Mouse (Mus musculus) cerebellum, adult (tissue): Measurements from ENCODE around the gene Tmem63c.

Experiments used
- ATAC-seq: cut with Nextera tagmentation; 2 replicates; pipeline ENCODE4 v1.9.2; 2017; ENCODE audit warnings: mild to moderate bottlenecking, moderate library complexity, mixed read lengths; ENCODE audit not compliant: insufficient number of reproducible peaks, low FRiP score, low TSS enrichment

Tmem63c gene

DNA sequence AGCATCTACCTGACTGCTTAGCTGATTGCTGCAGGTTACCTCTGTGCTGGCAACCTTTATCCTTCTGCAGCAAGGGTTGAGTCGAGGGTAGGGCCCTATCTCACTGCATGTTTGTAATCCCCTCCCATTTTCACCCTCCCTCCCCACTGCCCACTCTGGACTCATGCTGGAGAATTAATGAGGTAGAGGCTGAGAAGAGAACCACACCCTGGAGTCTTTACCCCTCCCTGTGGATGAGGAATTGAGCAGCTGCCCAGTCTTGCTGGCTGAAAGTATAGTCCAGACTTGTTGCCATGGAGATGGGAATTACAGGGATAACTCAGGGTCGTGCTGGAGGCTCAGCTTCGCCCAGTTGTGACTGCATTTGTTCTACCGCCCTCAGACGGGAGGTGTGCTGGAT is 23.6 kb downstream of the Tmem63c start:
- ATAC-seq: no peak

DNA sequence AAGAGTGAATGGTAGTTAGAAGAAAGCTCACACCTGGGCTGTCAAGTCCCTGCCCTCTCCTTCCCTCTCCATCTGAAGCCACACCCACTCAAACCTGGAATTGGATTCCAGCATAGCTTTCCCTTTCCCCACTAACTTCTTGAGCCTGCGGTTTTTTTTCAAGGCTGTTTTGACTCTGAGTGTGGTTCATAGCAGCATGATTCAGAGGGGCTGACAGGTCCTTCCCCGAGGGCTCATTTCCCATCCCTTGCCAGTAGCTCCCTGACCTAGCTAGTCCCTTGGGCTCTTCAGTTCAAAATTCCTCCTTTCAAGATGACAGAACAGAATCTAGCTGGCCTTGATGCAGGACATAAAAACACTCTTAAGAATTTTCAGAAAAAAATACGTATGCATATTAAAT is 26.4 kb downstream of the Tmem63c start:
- no peak for ATAC-seq

DNA sequence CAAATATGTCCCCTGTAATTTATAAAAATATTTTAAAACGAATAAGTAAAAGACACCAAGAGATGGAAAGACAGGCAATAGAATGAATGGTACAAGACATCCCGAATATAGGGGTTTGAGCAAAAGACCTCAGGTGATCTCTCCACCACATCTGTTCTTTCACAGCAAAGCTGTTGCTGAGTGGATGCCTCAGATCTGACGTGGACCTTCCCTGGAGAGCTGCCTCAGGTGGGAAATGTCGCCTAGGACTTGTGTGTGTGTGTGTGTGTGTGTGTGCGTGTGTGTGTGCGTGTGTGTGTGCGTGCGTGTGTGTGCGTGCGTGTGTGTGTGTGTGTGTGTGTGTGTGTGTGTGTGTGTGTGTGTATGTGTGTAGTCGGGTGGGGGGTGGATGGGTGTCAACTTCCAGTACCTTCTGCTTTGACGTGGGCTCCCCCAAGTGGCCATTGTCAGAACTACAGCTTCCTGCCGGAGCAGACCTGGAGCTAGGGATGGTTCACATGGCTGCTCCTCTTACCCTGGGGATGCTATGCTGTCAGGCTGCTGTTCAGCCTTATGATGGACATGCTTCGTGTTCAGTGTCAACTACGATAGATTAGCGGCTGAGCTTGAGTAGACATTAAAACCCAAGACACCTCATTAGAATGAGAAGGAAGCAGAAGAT is 31.7 kb downstream of the Tmem63c start:
- 0 out of 2 replicates have a peak, but pooled peaks have one; percentile 22 for ATAC-seq

DNA sequence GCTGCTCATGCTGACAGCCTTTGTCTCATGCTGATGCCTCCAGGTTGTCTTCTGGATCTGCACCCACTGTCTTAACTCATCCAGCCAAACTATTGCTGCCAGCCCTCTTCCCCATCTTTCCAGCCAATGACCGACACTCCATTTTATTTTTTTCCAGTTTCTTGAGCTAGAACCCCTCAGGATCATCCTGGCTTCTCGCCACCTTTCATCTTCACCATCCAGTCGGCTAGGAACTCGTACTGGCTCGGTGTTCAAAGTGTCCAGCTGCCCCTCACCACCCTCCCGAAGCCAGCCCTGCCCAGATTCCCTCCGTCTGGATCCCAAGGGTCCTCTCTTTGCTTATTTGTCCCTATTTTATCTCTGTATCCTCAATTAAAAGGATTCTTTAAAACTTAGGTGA is 33.7 kb downstream of the Tmem63c start:
- ATAC-seq: no peak

DNA sequence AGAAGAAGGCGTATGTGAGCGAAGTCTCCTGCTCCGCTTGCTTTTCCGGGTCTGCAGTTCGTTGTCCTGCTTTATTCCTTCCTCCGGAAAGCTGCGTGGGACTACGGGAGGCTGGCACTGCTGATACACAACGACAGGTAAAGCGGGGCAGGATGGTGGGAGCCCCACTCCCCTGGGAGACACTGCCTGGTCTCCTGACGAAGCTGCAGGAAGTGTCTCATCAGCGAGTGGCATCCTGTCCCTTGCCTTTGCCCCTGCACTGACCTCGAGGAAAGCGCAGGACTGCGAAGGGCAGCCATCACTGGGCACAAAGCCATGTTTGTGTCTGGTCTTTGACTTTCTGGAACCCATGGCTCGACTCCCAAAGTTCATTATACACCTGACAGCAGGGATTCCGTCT is 35.9 kb downstream of the Tmem63c start:
- no peak for ATAC-seq

DNA sequence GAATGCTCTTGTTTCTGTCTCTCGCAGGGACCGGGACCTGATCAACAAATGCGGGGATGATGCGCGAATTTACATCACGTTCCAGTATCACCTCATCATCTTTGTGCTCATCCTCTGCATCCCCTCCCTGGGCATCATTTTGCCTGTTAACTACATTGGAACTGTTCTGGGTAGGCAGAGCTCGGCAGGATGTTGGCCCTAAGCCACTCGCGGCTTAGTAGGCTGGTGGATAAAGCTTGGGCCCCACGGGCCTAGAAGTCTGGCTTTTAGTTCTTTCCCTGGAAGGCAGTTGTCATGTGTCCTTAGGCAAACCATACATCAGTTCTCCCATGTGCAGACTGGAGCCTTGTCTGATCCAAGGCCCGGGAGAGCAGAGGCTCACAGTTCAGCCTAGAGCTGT is 44.3 kb downstream of the Tmem63c start:
- peak; percentile 39; the same call in 1 of the 2 replicates for ATAC-seq

DNA sequence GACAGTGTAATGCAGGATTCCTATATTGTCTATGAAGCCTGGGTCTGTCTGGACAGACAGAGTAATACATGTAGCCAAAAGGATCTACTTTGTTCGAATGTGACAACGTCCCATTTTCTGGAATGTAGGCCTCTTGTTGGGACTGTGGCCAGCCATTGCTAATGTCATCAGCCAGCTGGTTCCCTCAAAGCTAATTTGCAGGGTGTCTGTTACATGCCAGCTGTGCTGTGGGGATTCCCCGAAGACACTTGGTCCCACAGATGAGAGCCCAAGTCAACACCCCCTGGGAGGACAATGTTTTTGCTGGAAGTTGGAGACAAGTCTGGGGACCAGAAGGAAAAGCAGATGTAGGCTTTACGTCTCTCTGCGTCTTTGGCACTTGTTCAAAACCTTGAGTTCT is 45.3 kb downstream of the Tmem63c start:
- no peak for ATAC-seq

DNA sequence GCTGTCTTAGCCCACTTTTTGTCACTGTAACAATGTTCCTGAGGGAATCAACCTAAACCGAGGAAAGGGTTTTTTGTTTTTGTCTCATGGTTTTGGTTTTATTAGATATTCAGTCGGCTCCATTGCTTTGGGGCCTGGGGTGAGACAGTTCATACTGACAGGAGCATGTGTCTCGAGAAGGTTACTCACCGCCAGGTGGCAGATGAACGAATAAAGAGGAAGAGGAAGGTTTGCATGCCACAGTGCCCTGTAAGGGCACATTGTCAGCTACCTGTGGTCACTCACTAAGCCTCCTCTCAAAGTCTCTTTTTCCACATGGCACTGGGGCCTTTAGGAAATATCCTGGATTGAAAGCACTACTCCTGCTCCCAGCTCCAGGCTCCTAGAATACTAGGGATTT is 49.4 kb downstream of the Tmem63c start:
- no peak for ATAC-seq

DNA sequence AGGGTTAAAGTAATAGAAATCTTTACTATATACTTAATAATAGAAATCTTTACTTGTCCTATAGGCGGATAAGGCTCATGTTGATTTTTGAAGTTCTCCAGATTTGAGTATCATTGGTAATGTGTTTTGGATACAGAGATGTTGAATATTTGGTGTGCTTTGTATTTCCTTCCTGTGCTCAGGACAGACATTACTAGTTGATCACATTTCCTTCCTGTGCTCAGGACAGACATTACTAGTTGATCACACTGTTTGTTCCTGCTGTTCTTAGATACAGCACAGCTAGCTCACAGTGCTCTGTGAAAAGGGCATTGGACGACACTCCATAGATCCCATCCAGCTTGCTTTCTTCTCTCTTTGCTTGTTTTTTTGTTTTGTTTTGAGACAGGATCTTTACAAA is 55.5 kb downstream of the Tmem63c start:
- no peak for ATAC-seq

DNA sequence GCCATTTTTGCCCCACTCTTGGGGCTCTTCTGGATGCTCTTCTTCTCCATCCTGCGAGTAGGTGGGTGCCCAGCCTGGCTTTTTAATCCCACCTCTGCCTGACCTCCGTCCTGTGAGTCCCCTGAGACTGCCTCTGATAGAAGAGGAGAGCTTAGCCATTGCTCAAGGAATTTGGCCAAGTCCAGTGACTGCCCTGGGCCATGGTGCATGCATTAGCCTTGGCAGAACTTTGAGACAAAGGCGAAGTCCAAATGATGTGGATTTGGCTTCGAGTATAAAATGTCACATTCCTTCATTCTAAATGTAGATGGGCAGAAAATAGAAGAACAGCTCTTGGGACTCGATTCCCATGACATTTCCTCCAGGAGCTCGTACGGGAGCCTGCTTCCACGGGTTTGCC is 61.7 kb downstream of the Tmem63c start:
- ATAC-seq: no peak

DNA sequence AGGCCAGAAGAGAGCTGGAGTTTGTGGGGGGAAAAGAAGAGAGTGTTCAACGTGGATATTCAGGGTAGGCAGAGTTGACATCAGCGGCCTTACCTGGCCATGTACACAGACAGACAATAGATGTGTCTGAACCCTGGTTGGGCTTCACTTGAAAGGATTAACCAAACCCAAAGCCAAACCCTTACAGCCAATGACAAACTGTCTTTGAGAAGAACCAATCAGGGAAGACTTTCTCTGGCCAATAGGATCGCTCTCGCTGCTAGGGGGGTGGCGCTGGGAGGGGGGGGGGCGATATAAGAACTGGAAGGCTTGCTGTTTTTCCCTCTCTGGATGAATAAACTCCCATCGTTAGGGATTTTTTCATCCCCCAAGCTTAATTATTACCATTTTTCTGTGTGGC is 66.1 kb downstream of the Tmem63c start:
- ATAC-seq: no peak

DNA sequence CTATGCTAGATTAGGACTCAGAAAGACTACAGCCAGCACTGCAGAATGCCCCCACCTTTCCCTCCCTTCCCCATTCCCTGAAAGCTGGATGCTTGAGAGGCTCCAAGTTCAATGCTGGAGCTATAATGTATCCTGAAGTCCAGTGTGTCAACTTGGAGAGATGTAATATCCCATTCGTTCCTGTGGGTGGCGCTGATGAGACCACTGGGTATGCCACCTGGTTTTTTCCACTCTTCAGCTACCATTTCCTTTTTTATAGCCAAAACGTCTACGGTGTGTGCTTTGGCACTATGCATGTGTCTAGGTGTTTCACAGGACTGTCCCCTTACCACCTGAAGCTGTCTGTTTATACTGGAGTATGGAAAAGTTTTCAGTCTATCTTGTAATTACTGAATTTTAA is 67.2 kb downstream of the Tmem63c start:
- no peak for ATAC-seq

DNA sequence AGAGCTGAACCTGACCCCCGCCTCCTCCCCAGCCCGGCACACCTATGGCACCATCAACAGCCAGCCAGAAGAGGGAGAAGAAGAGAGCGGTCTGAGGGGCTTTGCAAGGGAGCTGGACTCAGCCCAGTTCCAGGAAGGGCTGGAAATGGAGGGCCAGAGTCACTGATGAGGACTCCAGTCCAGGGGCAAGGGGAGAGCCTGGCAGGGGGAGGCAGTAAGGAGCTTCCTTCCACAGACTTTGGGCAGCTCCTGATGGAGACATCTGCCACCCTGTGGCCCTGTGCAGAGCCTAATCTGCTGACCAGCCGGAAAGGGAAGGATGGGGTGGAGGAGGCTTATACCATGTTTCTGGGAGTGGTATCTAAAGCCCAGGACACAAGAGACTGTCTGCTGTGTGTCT is 68.1 kb downstream of the Tmem63c start:
- ATAC-seq: no peak

DNA sequence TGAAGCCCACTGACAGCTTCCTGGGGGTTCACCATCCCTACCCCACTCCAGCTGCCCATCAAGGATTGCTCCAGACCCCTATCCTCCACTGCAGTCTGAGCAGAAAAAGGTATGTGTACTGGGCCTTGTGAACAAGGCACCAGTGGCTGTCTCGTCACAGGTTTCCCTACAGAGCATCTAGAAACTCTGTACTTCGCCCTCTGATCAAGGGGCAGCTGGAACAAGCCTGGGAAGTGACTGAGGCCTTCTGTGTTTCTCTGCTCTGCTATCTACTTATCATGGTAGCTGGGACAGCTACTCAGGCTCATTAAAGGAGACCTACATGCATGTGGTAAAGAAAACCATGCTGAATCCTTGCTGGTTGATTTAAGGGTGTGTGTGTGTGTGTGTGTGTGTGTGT is 68.6 kb downstream of the Tmem63c start:
- ATAC-seq: no peak

DNA sequence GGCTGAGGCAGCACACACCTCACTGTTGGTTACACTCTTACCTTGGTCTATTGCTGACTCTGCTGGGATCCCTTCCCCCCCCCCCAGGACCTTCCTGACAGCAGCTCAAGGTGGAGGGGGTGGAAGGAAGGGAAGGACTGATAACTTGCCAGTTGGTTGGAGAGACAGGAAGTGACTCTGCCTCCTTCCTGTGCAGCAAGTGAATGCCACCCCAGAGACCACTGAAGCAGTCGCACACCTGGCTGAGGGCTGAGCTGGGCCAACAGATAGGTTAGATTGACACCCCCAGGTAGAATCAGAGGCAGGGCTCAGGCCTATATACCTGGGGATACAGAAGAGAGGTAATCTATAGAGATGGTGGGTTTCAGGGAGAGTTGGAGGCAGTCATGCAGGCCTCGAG is 70.8 kb downstream of the Tmem63c start:
- ATAC-seq: no peak

DNA sequence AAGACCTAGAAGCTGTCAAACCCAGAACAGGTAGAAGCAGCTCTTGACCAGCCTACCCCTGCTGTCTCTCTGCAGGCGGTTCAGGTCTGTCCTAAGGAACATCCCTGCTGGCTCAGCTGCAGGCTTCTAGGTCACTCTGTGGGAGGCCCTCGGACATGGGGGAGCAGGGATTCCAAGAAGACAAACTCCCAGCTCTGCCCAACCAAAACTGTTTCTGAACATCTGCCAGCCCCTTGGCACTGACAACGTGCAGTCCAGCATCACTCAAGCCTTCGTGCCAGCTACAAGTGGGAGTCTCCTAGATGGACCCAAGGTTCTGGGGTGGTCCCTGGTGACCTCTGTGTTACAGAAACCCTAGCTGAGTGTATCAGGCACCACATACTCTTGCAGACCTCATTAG is 72.1 kb downstream of the Tmem63c start:
- no peak for ATAC-seq

DNA sequence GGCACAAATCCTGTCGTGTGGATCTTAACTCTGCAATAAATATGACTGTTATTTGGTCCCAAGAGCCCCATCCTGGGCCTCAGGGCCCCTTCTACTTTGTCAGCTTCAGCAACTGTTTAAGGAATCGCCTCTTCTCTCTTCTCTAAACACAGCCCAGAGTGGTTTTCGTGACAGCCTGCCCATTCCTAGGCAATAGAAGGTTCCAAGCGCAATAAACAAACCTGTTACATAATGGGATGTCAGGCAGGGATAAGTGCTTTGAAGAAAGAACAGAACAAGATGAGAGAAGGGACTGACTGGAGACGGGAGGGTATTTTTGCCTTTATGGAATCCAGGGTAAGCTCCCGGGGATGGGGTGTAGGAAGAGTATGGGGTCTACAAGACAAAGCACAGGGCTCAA is 72.5 kb downstream of the Tmem63c start:
- ATAC-seq: no peak

DNA sequence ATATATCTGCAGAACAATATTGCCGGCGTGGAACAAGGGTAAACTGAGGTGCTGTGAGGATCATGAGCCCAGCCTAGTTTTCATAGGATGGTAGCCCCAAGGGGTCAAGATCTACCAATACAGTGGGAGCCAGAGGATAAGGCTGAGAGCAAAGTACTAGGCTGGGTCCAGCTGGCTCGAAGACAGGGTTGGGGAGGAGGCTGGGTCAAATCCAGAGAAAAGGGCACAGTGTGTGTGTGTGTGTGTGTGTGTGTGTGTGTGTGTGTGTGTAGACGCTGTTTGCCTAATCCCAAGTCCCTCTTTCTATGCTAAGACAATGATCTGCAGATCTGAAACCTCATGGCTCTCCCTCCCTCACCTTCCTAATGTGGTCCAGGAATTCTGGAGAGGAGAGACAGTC is 79.2 kb downstream of the Tmem63c start:
- ATAC-seq: no peak

DNA sequence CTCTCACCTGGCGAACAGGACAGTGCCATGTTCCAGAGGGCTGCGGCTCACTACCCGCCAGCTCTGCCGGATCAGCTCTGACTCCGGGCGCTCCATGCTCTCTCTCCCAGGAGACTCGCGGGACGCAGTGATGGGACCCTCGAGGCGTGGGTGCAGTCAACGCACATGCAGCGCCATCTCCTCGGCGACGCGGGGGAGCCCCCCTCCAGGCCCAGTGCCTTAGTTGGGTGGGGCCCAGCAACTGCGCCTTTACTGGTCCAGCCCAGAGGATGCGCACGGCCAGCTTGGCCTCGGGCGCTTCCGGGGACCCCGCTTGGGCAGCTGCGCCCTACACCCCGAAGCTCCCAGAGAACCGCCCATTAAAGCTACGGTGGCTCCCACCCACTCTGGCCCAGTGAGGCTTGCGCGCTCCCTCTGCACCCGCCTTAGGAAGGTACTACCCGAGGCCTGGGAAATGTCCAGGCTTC is 81.1 kb downstream of the Tmem63c start, which contains the start of gene Ngb:
Gene Ngb (minus strand): TSS at position 375 of the 467 bp plus-strand sequence.
- no peak for ATAC-seq

DNA sequence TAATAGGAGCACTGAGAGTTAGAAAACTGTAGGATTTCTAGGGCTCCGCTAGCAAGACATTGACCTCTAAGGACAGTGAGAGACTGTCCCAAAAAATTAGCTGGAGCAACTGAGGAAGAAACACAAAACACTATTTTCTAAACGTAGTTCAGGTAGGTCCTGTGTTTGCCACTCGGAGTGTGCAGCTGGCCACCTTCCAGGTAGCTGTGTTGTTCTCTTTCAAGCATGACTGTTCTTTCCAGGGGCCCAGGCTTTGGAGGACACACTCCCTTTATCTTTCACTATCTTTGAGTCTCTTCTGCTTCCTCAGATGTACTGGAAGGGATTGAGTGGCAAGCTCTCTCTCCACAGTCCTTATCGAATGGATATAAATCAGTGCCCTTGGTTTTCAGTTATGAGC is 82.3 kb downstream of the Tmem63c start:
- no peak for ATAC-seq

DNA sequence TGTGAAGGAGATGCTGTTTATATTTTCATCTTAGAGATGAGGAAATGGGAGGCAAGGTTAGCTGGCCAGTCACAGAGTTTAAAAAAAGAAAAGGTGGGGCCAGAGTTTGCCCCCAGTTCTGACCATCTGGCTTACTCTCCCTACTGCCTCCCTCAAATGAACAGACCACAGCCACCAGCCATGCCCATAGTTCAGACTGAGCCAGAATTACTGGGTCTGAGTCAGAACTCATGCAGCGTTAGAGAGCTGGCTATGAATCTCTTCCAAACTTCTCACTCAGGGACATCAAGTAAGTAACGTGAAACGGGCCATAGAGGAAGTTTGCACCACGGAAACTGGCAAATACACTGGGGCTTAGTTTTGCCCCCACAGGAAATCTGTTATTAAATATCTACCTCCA is 83.7 kb downstream of the Tmem63c start:
- ATAC-seq: no peak

DNA sequence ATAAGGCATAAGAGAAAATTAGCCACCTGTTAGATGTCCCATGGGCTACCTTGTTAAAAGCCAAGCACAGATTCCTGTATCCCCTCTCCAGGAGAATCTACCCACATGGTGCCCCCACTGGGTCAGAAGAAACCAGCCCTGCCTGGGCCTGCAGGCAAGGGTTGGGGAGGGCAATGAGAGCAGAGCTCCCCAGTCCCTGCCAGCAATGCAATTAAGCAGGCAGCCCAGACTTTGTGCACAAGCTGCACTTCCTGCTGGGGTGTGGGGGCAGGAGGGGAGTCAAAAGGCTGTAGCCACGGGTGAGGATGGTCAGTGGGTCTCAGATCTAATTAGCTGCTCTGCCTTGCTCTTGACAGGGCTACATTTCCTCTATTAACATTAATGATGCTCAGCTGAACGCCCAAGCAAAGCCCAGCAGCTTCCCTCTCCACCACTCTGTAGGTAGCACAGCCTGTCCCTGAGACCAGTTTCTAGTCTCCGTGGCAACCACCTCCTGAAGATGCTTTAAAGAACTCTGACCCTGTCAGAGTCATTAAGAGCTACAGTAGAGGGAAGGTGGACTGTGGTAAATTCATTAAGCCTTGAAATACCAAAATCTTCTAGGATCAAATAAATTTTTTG is 86.3 kb downstream of the Tmem63c start:
- ATAC-seq: no peak
